22 mouse cellular contexts compared by ENCODE assay signal in genomic region chr14:82745383-82745782, GRCm38 (mm10).
DNase-seq lines count a peak whose midpoint lies in the region; ATAC-seq lines count a peak whose summit lies in the region.
"Had no signal": no experiment of that assay in that cellular context is flagged by ENCODE, and none has a peak within 500 bp of the region (broad histone marks: within the 10 kb centered on the region; RNA-seq: fewer than 3 reads in every experiment).

No protein-coding gene starts in this region.

- no peaks in the 10 kb centered on the region for H3K4me1 ChIP-seq in midbrain, embryonic 14.5 days (ENCODE audit: control insufficient read depth, insufficient read depth, low read length)
- H3K4me1 ChIP-seq: embryonic facial prominence, embryonic 15.5 days; heart, embryonic 15.5 days; limb, embryonic 10.5 days; megakaryocyte, embryonic 14.5 days had no signal

- H3K4me3 ChIP-seq in midbrain, embryonic 14.5 days (replicated peaks; ENCODE audit: low read depth, low read length) = no peak overlapping the region
- H3K4me3 ChIP-seq: embryonic facial prominence, embryonic 15.5 days; heart, embryonic 15.5 days; left cerebral cortex, adult 2 months; limb, embryonic 10.5 days; megakaryocyte, embryonic 14.5 days had no signal

- no peaks in the 10 kb centered on the region for H3K36me3 ChIP-seq in midbrain, embryonic 14.5 days (ENCODE audit: control insufficient read depth, insufficient read depth, low read length)
- H3K36me3 ChIP-seq: embryonic facial prominence, embryonic 15.5 days; heart, embryonic 15.5 days; limb, embryonic 10.5 days had no signal

- no peak overlapping the region for H3K4me2 ChIP-seq in midbrain, embryonic 14.5 days (ENCODE audit: low read length)
- H3K4me2 ChIP-seq: embryonic facial prominence, embryonic 15.5 days; heart, embryonic 15.5 days had no signal

- 34% methylated on average over 2 of the region's 2 CpGs for WGBS in midbrain, embryonic 14.5 days

- H3K27ac ChIP-seq in midbrain, embryonic 14.5 days (replicated peaks; ENCODE audit: low read depth, low read length) = no peak overlapping the region
- H3K27ac ChIP-seq: embryonic facial prominence, embryonic 15.5 days; heart, embryonic 15.5 days; left cerebral cortex, adult 2 months; limb, embryonic 10.5 days had no signal

- no peak overlapping the region for H3K9ac ChIP-seq in midbrain, embryonic 14.5 days (replicated peaks; ENCODE audit: low read length)
- H3K9ac ChIP-seq: embryonic facial prominence, embryonic 15.5 days; heart, embryonic 15.5 days; liver, postnatal 0 days had no signal

- no peak for ATAC-seq in midbrain, embryonic 14.5 days (ENCODE audit: low FRiP score, low TSS enrichment)
- ATAC-seq: CD4-positive, CD25-positive, alpha-beta regulatory T cell, adult 4 months; forebrain, embryonic 16.5 days; liver, postnatal 0 days; Patski had no signal

- no peaks in the 10 kb centered on the region for H3K9me3 ChIP-seq in midbrain, embryonic 14.5 days (ENCODE audit: control insufficient read depth, low read length)
- H3K9me3 ChIP-seq: embryonic facial prominence, embryonic 15.5 days; heart, embryonic 15.5 days; limb, embryonic 10.5 days; megakaryocyte, embryonic 14.5 days had no signal

- H3K27me3 ChIP-seq in midbrain, embryonic 14.5 days (ENCODE audit: control insufficient read depth, insufficient read depth, low read length) = no peaks in the 10 kb centered on the region
- H3K27me3 ChIP-seq: embryonic facial prominence, embryonic 15.5 days; heart, embryonic 15.5 days; megakaryocyte, embryonic 14.5 days; Patski had no signal

- peak; percentile 3 for DNase-seq in embryo, embryonic 10.5 days (ENCODE audit: low spot score)
- DNase-seq in embryo, embryonic 10 days (ENCODE audit: low spot score) = no peak
- peak; percentile 33 for DNase-seq in brain, adult 2 months (ENCODE audit: low read depth, low spot score)
- DNase-seq in cerebellum, adult 8-10 months = peak; percentile 2
- peak; percentile 7 for DNase-seq in midbrain, embryonic 14.5 days
- DNase-seq in layer of hippocampus, postnatal 25 days (ENCODE audit: extremely low spot score in 1 of 2, low spot score in 1 of 2) = no peak
- no peak for DNase-seq in urinary bladder, postnatal 25 days (ENCODE audit: low spot score)
- DNase-seq: adrenal gland, postnatal 10 days; gastrocnemius, postnatal 36 days; heart, postnatal 4 days; kidney, adult 18-20 months; kidney, postnatal 10 days; liver, postnatal 0 days; thymus, postnatal 14 days had no signal

Comparison
In these comparisons a context has a peak if more than half of its experiments do, and no peak if none do; other contexts are left out.
1. DNase-seq: peak in embryo, embryonic 10.5 days (single experiment), brain, adult 2 months (single experiment), cerebellum, adult 8-10 months (single experiment) and midbrain, embryonic 14.5 days (single experiment); none in embryo, embryonic 10 days (single experiment), layer of hippocampus, postnatal 25 days (0 of 2) and urinary bladder, postnatal 25 days (single experiment).